ENCODE assay signal across 13 mouse cellular contexts in the genomic region with DNA sequence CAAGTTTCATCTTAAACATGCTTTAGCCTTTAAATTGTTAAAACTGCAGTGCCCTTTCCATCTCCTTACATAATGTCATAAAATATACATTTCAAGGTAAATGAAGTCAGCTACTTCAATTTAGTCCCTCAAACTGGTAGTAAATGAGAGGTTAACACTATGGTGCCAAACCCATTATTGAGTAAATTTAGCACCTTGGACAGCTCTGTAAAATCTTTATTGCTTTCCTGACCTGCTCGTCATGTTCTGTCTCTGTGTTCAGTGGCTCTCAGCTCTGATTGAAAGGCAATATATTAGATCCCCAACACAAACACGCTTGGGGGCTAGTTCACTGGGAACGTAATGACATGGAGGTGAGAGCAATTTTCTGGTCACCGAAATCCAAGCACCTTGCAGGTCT.
"Had no signal": no experiment of that assay in that cellular context is flagged by ENCODE, and none has a peak within 500 bp of the region (broad histone marks: within the 10 kb centered on the region; RNA-seq: fewer than 3 reads in every experiment).

No protein-coding gene starts in this region.

- H3K9me3 ChIP-seq: liver, embryonic 13.5 days; neural tube, embryonic 12.5 days had no signal

- H3K36me3 ChIP-seq: liver, embryonic 13.5 days had no signal

- ATAC-seq: intestine, postnatal 0 days; liver, postnatal 0 days had no signal

- DNase-seq: kidney, adult 9 months; kidney, postnatal 10 days; kidney, postnatal 4 days; liver; liver, embryonic 13.5 days; liver, postnatal 0 days; lung, postnatal 36 days; midbrain, embryonic 14.5 days; right cerebral cortex, postnatal 14 days; thymus, postnatal 36 days had no signal

- H3K27ac ChIP-seq: left cerebral cortex, adult 2 months; liver, embryonic 13.5 days; neural tube, embryonic 12.5 days had no signal

- H3K9ac ChIP-seq: liver, embryonic 13.5 days; liver, postnatal 0 days; neural tube, embryonic 12.5 days had no signal

- H3K4me2 ChIP-seq: liver, embryonic 13.5 days; neural tube, embryonic 12.5 days had no signal

- H3K27me3 ChIP-seq: liver, embryonic 13.5 days; neural tube, embryonic 12.5 days had no signal

- H3K4me3 ChIP-seq: left cerebral cortex, adult 2 months; liver, embryonic 13.5 days; neural tube, embryonic 12.5 days had no signal

- H3K4me1 ChIP-seq: liver, embryonic 13.5 days; neural tube, embryonic 12.5 days had no signal
